Mouse (Mus musculus): ENCODE data around the gene Cacna2d1. TPM values are rescaled to one million over a fixed set of nuclear protein-coding genes. Genes with fewer than 3 reads are reported as not detected.

The Cacna2d1 gene
- polyA plus RNA-seq (2015; fragmentation: Nextera tagmentation; extraction: Ambion mirVana) = 15.5 and 17.0 TPM in 2 replicates

GRCm38 (mm10) chr5:15934376-15935233, at the start of gene Cacna2d1:
Gene Cacna2d1, plus strand, starts transcription at chr5:15934691.
- H3K27ac ChIP-seq = peak within 1 kb of the TSS; percentile 89
- H3K36me3 ChIP-seq = no peaks in the 10 kb centered on the region
- peak within 1 kb of the TSS; percentile 66 for H3K9ac ChIP-seq
- peak; percentile 89 for ATAC-seq (replicated peaks; ENCODE audit: insufficient number of reproducible peaks, insufficient read depth, low FRiP score, low read depth)
- peak within 1 kb of the TSS; percentile 66 for H3K4me3 ChIP-seq
- peak within 1 kb of the TSS; percentile 68 for H3K4me2 ChIP-seq
- H3K4me1 ChIP-seq (replicated peaks) = peaks cover 10% of the 10 kb centered on the region
- under 1% methylated on average over 107 of the region's 120 CpGs for WGBS
- H3K27me3 ChIP-seq = no peaks in the 10 kb centered on the region
- no peaks in the 10 kb centered on the region for H3K9me3 ChIP-seq (replicated peaks)

GRCm38 (mm10) chr5:15895098-15895497, 39.4 kb upstream of the Cacna2d1 start:
- 60% methylated on average over 2 of the region's 2 CpGs for WGBS
- ATAC-seq (replicated peaks; ENCODE audit: insufficient number of reproducible peaks, insufficient read depth, low FRiP score, low read depth) = no peak
- no peaks in the 10 kb centered on the region for H3K36me3 ChIP-seq
- no peak overlapping the region for H3K9ac ChIP-seq
- no peak overlapping the region for H3K27ac ChIP-seq
- H3K27me3 ChIP-seq = no peaks in the 10 kb centered on the region
- no peaks in the 10 kb centered on the region for H3K9me3 ChIP-seq (replicated peaks)
- no peaks in the 10 kb centered on the region for H3K4me1 ChIP-seq (replicated peaks)
- no peak overlapping the region for H3K4me2 ChIP-seq
- H3K4me3 ChIP-seq = no peak overlapping the region

- H3K4me2 ChIP-seq = no peak overlapping the region
- no peaks in the 10 kb centered on the region for H3K9me3 ChIP-seq (replicated peaks)
- H3K9ac ChIP-seq = no peak overlapping the region
- no peak overlapping the region for H3K4me3 ChIP-seq
- no peaks in the 10 kb centered on the region for H3K36me3 ChIP-seq
- no peaks in the 10 kb centered on the region for H3K4me1 ChIP-seq (replicated peaks)
- no peak overlapping the region for H3K27ac ChIP-seq
- H3K27me3 ChIP-seq = no peaks in the 10 kb centered on the region
- no peak for ATAC-seq (replicated peaks; ENCODE audit: insufficient number of reproducible peaks, insufficient read depth, low FRiP score, low read depth)
- 74% methylated on average over 3 of the region's 3 CpGs for WGBS
These were observed 37.8 kb upstream of the Cacna2d1 start for GRCm38 (mm10) chr5:15896706-15897105.

- no peaks in the 10 kb centered on the region for H3K4me1 ChIP-seq (replicated peaks)
- H3K4me2 ChIP-seq = no peak overlapping the region
- no peak for ATAC-seq (replicated peaks; ENCODE audit: insufficient number of reproducible peaks, insufficient read depth, low FRiP score, low read depth)
- H3K9me3 ChIP-seq (replicated peaks) = no peaks in the 10 kb centered on the region
- no peaks in the 10 kb centered on the region for H3K36me3 ChIP-seq
- H3K27ac ChIP-seq = no peak overlapping the region
- no peak overlapping the region for H3K9ac ChIP-seq
- no peaks in the 10 kb centered on the region for H3K27me3 ChIP-seq
- no peak overlapping the region for H3K4me3 ChIP-seq
- 78% methylated on average over 3 of the region's 3 CpGs for WGBS
These were observed 28.0 kb upstream of the Cacna2d1 start for GRCm38 (mm10) chr5:15906446-15906845.

- H3K9ac ChIP-seq = no peak overlapping the region
- no peaks in the 10 kb centered on the region for H3K9me3 ChIP-seq (replicated peaks)
- 54% methylated on average over 1 of the region's 1 CpGs for WGBS
- H3K4me2 ChIP-seq = no peak overlapping the region
- H3K4me3 ChIP-seq = no peak overlapping the region
- H3K27ac ChIP-seq = no peak overlapping the region
- ATAC-seq (replicated peaks; ENCODE audit: insufficient number of reproducible peaks, insufficient read depth, low FRiP score, low read depth) = no peak
- no peaks in the 10 kb centered on the region for H3K4me1 ChIP-seq (replicated peaks)
- no peaks in the 10 kb centered on the region for H3K27me3 ChIP-seq
- H3K36me3 ChIP-seq = no peaks in the 10 kb centered on the region
These were observed 19.6 kb upstream of the Cacna2d1 start for GRCm38 (mm10) chr5:15914931-15915330.

GRCm38 (mm10) chr5:15928506-15928905, 6.0 kb upstream of the Cacna2d1 start:
- H3K27me3 ChIP-seq = no peaks in the 10 kb centered on the region
- no peak overlapping the region for H3K9ac ChIP-seq
- 65% methylated on average over 6 of the region's 6 CpGs for WGBS
- no peaks in the 10 kb centered on the region for H3K36me3 ChIP-seq
- peaks cover 2% of the 10 kb centered on the region for H3K4me1 ChIP-seq (replicated peaks)
- H3K27ac ChIP-seq = no peak overlapping the region
- H3K9me3 ChIP-seq (replicated peaks) = no peaks in the 10 kb centered on the region
- ATAC-seq (replicated peaks; ENCODE audit: insufficient number of reproducible peaks, insufficient read depth, low FRiP score, low read depth) = no peak
- no peak overlapping the region for H3K4me2 ChIP-seq
- H3K4me3 ChIP-seq = no peak overlapping the region

- Histone ChIP-seq H3K27ac (no peak overlapping the region), H3K36me3 (no peaks in the 10 kb centered on the region), H3K9me3 (replicated peaks) (no peaks in the 10 kb centered on the region), H3K27me3 (no peaks in the 10 kb centered on the region), H3K4me2 (no peak overlapping the region), H3K4me3 (no peak overlapping the region), H3K9ac (no peak overlapping the region), H3K4me1 (replicated peaks) (peaks cover 10% of the 10 kb centered on the region)
- ATAC-seq (replicated peaks; ENCODE audit: insufficient number of reproducible peaks, insufficient read depth, low FRiP score, low read depth) = no peak
- 39% methylated on average over 6 of the region's 6 CpGs for WGBS
These were observed 1.5 kb upstream of the Cacna2d1 start for GRCm38 (mm10) chr5:15933017-15933416.

- Histone ChIP-seq H3K27ac (peak overlapping the region; percentile 89), H3K9me3 (replicated peaks) (no peaks in the 10 kb centered on the region), H3K27me3 (no peaks in the 10 kb centered on the region), H3K36me3 (no peaks in the 10 kb centered on the region), H3K4me1 (replicated peaks) (peaks cover 10% of the 10 kb centered on the region), H3K4me3 (peak overlapping the region; percentile 66), H3K9ac (peak overlapping the region; percentile 66), H3K4me2 (peak overlapping the region; percentile 68)
- 10% methylated on average over 17 of the region's 17 CpGs for WGBS
- no peak for ATAC-seq (replicated peaks; ENCODE audit: insufficient number of reproducible peaks, insufficient read depth, low FRiP score, low read depth)
These were observed 713 bp upstream of the Cacna2d1 start for GRCm38 (mm10) chr5:15933581-15934375.

- peak overlapping the region; percentile 66 for H3K9ac ChIP-seq
- peak overlapping the region; percentile 66 for H3K4me3 ChIP-seq
- under 1% methylated on average over 27 of the region's 27 CpGs for WGBS
- peak; percentile 20; the same call in 1 of the 2 replicates for ATAC-seq (replicated peaks; ENCODE audit: insufficient number of reproducible peaks, insufficient read depth, low FRiP score, low read depth)
- H3K27me3 ChIP-seq = no peaks in the 10 kb centered on the region
- H3K4me1 ChIP-seq (replicated peaks) = peaks cover 10% of the 10 kb centered on the region
- H3K36me3 ChIP-seq = no peaks in the 10 kb centered on the region
- peak overlapping the region; percentile 68 for H3K4me2 ChIP-seq
- H3K27ac ChIP-seq = peak overlapping the region; percentile 89
- no peaks in the 10 kb centered on the region for H3K9me3 ChIP-seq (replicated peaks)
These were observed 790 bp downstream of the Cacna2d1 start for GRCm38 (mm10) chr5:15935234-15935728.

- 32% methylated on average over 14 of the region's 14 CpGs for WGBS
- H3K27ac ChIP-seq = peak overlapping the region; percentile 89
These were observed 1.6 kb downstream of the Cacna2d1 start for GRCm38 (mm10) chr5:15935831-15936710.

More at GRCm38 (mm10) chr5:15935831-15936710, 1.6 kb downstream of the Cacna2d1 start:
- ATAC-seq (replicated peaks; ENCODE audit: insufficient number of reproducible peaks, insufficient read depth, low FRiP score, low read depth) = no peak
- H3K27me3 ChIP-seq = no peaks in the 10 kb centered on the region
- peak overlapping the region; percentile 68 for H3K4me2 ChIP-seq
- H3K36me3 ChIP-seq = no peaks in the 10 kb centered on the region
- H3K4me1 ChIP-seq (replicated peaks) = peaks cover 10% of the 10 kb centered on the region
- H3K9ac ChIP-seq = peak overlapping the region; percentile 66
- peak overlapping the region; percentile 66 for H3K4me3 ChIP-seq
- H3K9me3 ChIP-seq (replicated peaks) = no peaks in the 10 kb centered on the region
